Mouse (Mus musculus) NIH3T3 (cell line): ENCODE results near the gene Ebf1.
A peak's percentile ranks its signal among the peaks of the same experiment; 100 is the strongest.

ENCODE experiments used
- DNase-seq: peaks from one replicate; pipeline ENCODE4 v3.0.0-alpha.2; 2012; ENCODE audit warnings: low read depth

The Ebf1 gene

DNA sequence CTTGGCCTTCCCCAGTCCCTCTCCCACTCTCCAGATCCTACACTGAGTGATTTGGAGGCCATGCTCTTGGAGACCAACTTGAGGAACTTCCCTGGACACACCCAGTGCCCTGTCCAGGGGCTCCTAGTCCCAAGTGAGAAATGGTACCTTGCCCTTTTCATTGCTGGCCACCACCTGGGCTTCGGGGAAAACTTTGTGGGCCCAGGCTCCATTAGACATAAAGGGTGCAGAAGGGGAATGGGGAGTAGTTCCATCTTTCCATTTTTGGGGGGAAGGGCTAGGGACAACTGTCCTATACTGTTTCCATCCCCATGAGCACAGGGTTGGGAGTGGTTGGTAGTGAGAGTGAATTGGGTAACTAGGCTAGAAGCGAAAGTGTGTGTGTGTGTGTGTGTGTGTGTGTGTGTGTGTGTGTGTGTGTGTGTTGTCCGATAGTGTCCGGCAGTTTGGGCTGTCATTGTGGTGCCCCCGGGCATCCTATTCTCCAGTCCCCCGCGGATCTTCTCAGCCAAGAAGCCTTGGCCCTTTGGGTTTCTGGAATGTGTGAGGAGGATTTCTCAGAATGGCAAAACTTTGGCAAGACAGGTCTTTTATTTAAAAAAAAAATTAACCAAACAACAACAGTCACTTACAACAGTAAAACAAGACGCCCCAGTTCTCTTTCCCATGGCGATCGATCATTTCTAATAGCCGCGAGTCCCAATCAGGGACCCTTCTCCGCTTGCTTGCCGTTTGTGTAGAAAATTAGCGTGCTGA, 2.2 kb downstream of the Ebf1 start:
- DNase-seq: peak; percentile 48

DNA sequence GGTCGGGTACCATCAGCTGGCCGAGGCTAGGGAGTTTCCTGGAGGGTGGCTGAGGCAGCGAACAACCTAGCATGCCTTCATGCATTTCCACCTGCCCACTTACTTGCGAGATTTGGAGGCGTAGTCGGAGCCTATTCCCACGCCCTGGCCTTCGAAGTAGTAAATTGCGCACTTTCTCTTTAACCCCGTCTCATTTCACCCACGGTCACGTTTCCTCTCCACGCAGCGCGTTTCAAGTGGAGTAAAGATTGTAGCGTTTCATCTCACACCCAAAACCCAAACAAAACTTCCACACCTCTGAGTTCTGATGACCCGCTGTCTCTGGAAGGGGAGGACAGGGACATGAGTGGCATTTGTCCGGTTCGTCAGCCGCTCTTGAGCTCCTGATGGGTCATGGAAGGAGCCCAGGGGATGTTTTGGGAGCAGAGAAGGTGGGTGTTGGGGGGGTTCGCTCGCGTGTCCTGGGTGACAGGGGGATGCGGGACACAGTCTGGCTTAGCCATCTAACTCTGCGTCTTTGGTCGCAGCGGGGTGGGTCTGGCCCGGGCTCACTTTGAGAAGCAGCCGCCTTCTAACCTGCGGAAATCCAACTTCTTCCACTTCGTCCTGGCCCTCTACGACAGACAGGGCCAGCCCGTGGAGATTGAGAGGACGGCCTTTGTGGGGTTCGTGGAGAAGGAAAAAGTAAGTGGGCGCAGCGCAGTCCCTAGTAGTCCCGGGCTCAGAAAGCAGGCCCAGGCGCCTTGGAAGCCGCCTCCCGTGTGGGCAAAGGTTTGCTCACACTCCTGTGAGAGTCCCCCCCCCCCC, 3.0 kb downstream of the Ebf1 start:
- peak; percentile 54 for DNase-seq

DNA sequence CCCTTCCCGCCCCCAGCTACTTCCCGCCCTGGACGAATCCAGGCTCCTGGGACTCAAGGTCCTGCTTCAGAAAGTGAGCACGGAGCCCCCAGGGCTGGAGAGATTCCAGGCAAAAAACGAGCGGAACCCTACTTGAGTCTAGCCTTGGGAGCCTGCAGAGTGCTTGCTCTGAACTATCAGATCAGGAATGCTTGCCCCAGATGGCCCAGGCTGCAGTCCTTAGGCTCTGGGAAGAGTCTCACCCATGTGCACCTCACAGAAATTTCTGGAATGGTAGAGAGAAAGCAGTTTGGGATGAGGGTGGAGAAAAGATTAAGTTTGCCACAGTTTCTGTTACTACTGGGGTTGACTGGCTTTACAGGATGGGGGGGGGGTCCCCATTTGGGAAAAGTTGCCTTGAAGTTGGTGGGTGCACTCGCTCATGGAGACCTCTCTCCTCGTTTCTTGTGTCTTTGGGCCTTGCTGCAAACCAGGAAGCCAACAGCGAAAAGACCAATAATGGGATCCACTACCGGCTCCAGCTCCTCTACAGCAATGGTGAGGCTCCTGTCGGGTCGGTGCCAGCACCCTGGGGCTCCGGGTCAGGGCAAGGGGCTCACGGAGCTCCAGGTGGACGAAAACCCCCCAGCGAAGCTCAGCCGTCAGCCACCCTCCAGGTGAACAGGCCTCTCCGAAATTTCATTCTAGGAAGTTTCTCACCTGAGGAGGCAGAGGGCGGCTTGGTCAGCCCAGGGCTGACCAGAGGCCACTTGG, 3.8 kb downstream of the Ebf1 start:
- no peak for DNase-seq

DNA sequence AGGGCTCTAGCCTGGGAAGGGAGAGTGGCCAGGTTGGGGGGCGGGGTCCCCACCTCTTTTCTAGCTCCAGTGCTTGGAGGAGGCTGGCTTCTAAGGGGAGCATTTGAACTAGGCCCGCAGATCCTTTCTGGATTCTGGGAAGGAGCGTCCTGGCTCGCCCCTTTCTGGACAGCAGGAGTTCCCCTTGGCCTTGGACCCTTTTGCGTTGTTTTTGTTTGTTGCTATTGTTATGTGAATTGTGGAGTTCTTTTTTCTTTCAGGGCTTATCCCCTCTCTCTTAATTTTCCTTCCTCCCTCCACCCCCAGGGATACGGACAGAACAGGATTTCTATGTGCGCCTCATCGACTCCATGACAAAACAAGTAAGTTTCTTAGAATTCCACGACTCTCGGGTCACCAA, 4.5 kb downstream of the Ebf1 start:
- no peak for DNase-seq

DNA sequence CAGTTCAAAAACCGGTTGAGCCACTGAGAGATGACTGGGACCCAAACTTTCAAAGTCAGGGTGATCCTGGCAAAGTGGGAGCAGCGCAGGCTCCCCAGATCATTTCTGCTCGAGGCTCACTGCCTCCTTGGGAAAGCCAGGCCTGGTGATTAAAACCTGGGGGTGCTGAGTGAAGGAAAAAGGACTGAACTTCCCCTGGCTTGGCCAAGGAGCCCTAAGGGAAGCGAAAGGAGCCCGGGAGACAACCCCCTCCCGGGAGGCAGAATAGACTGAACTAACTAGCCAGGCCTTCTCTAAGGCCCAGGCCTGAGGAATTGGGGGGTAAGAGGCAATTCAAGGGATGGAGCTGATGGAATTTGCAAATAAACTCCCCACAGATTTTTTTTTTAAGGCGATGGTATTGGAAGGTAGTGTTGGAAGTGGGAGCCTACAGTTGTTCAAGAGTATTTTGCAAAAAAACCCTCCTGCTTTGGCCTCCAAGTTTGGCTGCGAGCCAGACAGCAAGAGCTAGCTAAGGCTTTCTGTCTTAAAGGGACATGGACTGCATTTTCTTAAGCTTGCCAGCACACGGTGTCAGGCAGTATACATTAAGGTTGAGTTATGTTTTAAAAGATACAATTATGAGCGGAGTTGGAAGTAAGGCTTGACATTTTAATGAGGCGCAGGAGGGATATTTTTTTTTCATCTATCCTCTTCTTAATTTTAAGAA, 5.1 kb downstream of the Ebf1 start:
- peak; percentile 61 for DNase-seq

DNA sequence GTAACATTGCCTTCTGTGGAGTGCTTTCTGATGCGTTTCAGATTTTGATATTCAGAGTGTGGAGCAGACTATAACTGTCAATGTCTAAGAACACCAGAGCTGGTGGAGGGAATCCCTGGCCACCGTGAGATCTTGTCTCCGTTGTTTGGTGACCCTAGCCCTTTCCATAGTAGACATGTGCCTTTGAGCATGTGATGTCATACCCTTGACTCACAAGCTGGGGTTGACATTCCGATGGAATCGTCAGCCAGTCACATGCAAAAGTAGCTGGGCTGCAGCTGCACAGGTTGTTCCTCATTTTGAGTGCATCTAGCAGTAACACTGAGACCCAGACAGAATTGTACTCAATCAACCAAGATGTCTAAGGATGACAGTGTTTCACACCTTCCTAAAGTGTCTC, 7.4 kb downstream of the Ebf1 start:
- no peak for DNase-seq

DNA sequence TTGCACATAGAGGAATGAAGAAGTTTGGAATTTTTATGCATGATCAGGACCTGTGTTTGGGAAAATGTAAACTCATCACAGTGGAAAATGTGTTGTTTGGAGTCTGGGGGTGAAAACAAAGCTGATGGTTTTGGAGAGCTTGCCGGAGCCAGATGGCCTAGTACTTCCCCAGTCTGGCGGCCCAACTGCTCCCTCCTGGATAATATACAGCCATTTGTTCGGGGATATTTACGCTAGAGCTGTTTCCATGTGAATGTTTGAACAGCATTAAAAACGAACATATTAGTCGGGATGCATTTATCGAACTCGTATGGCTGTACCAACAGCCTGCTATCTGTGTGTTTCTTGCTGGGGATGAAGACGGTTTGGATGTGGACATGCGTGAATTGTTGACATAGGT, 8.9 kb downstream of the Ebf1 start:
- DNase-seq: no peak

DNA sequence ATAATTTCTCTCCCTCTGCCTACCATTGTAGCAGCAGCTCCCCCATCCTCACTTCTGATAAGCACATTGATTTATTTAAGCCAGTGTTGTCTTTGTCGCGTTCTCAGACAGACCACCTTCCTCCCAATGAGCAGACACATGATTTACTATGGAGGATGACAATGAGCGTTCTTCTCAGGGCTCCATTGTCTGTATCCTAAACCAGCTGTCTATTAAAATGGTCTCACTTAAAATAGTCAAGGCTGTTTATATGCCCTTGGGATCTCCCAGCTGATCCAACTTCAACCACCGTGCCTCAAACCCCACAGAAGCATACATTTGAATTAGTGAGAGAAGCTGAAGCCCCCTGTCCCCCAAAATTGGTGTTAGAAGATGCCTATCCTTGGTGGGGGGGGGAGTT, 11.3 kb downstream of the Ebf1 start:
- DNase-seq: no peak

DNA sequence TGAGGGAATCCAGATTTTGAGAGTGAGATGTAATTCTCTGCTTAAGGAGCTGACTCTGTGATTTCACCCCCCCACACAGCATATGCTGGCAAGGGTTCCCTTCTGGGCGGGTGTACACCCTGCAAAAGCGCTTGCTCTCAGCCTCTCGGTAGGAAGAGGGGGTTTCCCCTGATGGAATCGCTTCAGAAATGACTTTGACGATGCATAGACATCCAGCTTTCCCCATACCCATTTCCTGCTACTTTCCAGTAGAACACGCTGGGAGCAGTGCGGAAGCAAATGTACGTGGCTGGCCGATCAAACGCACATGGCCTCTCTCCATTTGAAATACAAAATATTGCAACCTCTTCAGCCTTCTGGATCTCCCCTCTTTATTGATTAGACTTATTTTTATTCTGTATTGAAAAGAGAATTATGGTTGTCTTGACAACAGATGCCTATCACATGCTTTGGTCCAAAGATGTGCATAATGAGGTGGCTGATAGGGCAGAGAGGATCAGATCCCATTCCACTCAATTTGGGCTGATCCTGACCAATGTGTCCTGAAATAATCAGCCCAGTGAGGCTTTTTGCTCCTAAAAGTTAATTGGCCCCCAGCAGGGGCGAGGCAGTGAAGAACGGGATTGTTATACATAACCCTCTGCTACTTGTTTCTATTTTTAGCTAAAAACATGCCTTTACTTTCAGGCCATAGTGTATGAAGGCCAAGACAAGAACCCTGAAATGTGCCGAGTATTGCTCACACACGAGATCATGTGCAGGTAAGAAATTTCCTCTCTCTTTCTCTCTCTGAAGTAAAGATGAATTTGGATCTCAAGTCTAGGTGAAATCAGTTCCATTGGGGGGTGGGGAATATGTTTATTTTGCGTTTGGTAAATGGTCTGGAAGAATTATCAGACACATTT, 15.2 kb downstream of the Ebf1 start:
- no peak for DNase-seq

DNA sequence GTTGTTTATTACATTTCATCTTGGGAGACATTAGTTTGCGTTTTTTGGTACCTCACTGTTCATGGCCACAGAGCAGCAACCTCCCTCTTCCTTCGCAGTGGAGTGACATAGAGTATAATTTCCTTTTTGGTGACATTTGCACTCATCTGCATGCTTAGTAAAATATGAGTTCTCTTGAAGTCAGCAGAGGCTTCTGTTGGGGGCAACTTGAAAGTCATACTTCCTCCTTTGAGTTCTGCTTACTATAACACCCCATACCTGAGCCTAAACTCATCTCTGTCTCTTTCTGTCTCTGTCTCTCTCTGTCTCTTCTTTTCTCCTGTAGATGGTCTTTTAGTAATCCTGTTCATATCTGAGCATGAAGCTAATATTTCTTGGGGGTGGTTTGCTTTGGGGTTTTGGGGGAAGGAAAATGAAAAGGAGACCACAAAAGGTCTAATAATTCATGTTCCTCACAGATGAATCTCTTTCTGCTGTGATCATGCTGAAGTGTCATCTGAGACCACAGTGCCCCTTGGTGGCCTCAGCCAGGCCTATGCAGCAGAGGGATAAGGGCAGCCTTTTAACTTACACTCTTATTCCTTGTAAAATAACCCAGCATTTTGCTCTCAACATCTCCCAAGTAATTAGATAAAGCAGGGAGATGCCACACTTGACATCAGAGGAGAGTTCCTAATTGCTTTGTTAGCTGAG, 16.0 kb downstream of the Ebf1 start:
- DNase-seq: no peak

DNA sequence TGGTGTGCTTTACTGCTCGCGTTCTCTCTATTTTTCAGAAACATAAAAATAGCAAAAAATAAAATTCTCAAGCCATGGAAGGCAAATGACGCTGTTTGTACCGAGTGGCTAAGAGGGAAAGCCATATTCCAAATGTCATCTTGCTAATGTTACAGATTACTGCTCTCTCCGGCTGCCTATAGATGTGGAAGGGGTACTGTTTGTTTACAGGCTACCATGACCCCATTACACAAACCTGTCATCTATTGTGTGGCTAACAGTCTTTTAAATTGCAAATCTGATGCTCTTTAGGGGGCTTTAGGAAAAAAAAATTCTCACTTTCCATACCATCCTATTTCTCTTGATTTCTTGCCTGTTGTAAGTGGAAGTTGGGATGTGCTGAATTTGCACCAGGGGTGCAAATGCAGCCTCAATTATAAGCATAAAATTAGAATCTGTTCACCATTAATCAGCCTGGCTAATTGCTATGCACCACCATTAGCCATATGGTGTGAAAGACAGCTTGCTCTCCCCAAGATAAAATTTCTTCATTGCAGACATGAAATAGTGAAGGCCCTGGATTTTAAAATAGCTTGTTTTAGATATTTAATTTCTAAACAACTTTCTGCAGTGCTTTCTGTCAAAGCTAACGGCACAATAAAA, 17.6 kb downstream of the Ebf1 start:
- DNase-seq: no peak

DNA sequence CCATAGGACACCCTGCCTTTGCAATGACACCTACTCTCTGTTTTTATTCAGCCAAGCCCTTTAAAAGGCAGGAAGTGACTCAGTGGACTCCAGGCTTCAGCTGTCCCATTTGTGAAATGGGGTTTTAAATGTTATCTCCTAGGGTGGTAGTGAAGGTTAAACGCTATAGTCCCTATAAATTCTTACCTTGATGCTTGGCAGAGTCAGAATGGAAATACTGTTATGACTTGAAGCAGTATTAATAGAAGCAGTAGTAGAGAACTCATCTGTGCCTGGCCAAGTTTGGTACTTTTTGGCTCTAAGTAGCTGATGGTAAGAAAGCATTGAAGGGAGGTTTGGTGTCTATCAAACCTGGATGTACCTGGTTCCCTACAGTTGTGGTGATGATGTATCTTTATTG, 19.1 kb downstream of the Ebf1 start:
- DNase-seq: no peak

DNA sequence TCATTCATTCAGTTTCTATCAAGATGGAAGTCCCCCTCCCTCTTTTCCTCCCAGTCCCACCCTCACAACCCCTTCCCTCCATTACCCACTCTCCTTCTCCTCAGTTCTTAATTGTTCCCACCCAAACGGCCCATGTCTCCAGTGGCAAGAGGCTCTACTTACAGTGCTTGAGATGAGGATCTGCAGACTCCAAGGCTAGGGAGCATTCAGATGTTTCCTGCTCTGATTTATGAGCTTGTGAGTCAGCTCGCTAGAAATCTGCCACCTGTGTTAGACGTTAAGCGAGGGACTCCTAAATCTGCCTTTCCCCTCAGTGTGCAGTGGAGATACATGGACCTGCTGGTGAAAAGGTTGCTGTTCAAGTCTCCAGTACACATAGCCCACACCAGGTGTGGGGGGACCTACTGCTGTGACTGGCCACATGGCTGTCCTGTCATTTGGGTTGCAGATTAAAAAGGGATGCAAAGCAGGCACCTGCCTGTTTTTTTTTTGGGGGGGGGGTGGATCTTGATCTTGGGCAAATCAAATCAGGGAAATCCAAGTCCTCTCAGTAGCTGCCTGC, 21.2 kb downstream of the Ebf1 start:
- DNase-seq: no peak

DNA sequence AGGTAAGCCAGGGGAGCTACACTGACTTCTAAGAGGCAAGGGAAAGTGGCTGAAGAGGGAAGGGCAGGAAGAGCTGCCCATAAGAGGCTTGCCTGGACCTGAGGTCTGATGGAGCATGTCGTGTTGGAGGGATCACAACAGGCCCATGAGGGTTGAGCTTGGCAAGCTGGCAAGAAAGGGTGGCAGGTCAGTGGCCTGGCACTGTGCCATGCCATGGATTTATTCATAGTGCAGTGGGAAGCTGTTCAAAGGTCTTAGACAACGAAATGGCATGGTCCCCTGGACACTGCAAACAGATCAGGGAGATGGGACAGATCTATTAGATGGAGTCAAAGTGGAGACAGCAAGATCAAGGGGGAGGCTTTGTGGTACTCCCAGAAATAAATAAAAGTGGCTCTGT, 24.4 kb downstream of the Ebf1 start:
- peak; percentile 11 for DNase-seq

DNA sequence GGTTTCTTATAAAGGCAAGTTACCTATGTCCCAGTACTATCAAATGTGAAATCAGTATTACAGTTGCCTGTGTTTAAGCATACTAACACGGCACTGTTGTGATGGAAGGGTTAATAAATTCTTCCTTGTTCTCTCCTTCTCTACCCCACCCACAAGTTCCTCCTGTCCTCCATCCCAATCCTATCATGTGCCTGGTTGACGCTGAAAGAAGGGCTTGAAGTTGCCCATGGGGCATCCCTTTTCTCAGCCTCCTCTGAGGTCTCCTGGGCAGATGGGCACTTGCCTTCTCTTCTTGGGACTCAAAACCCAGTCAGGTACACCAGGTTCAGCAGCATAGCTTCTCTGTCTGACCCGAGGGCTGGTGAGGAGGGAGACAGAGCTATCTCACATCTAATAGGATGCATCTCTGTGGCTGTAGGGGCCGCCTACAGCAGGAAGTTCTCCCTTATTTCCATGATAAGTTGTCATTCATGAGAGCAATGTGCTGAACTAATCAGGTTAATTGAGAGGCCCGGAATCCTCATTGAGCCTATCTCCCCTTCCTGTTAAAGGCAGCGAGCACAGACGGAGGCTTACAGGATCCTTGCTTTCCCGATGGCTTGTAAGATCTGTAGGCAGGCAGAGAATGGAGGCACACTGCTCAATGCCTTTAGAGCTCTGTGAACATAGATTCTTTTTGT, 37.4 kb downstream of the Ebf1 start:
- no peak for DNase-seq

DNA sequence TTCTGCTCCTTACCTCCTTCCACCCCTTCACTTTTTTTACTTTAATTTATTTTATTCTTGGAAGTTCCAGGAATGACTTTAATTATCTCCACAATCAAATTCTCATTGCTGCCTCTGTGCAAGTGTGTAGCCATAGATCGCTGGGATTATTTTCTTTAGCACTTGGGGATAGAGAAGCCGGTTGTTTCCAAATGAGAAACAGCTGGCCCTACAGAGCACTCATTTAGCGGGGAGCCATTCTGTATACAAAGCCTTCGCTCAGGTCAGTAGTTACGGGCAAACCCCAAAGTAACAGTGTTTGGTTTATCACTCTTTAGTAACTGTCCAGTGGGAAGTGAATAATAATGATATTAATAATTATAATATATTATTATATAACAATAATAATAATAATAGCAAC, 38.4 kb downstream of the Ebf1 start:
- DNase-seq: no peak

DNA sequence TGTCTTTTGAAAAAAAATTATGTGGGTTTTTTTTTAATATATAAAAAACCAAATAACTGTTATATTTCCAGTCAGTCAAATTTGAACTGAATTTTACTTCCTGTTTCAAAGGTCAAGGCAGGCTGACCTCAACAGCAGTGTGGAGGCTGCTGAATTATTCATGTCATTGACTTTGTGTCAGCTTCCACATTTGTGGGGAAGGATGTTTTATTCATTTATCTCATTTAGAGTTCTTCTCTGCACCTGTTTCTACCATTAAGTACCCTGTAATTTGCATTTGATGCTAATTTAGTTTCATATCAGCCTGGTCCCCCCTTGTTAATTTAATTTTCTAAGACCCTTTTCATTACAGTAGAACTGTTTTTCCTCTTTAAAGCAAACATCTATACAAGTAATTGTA, 39.8 kb downstream of the Ebf1 start:
- DNase-seq: no peak

DNA sequence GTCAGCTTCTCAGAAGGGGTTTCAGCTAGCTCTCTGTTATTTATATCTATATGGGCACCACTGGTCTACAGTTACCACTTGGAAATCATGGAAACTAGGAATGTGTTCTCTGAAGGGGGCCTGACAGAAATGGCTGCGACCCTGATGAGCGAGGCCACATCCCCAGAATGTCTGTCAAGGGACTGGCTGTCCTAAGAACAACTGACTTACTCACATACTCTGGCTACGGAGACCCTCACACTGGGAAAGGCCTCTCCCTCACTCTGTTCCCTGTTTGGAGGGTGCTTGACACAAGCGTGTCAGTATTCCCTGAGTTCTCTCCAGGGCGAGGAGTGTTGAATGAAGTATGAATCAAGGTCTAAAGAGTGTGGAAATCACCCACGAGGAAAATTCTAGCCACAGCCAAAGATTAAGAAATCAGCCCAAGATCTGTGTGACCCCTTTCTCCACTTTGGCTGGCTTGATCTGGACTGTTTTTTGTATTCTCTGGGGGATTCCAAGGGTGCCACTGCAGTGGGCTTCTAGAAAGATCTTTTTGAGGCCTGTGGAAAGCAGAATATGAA, 40.8 kb downstream of the Ebf1 start:
- peak; percentile 37 for DNase-seq

DNA sequence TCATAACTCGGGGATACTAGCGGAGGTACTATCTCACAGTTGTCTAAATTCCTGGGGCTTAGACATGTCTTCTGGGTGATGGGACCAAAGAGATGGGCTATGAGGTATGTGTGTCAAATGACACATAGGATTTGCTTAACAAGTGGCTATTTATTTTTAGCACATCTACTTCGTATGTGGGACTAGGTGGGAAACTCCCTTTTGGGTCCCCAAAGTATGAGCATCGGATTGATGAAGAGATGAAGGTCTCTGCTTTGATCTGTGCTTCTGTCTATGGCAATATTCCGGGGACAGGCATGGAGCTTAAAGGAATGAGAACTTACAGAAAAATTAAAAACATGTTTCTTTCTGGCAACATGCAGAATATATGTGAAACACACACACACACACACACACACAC, 44.8 kb downstream of the Ebf1 start:
- DNase-seq: no peak
